Mouse (Mus musculus): Measurements from ENCODE around the gene Mlec. TPM values are rescaled to one million over a fixed set of nuclear protein-coding genes. Genes with fewer than 3 reads are reported as not detected.

Gene Mlec
- total and polyA plus RNA-seq, 2 experiments from 2014 or later: 20.6 to 80.9 TPM

GRCm38 (mm10) chr5:115160655-115161054, 2.7 kb upstream of the Mlec start:
- H3K36me3 ChIP-seq (ENCODE audit: insufficient read depth, low read length): no peaks in the 10 kb centered on the region
- H3K9me3 ChIP-seq (ENCODE audit: low read length): no peaks in the 10 kb centered on the region
- no peak for ATAC-seq
- peaks cover 11% of the 10 kb centered on the region; the same call in 1 of the 2 replicates for H3K4me1 ChIP-seq (ENCODE audit: insufficient read depth, low read length)
- 72% methylated on average over 6 of the region's 6 CpGs for WGBS
- H3K4me2 ChIP-seq (ENCODE audit: low read depth, low read length): no peak overlapping the region
- no peaks in the 10 kb centered on the region for H3K27me3 ChIP-seq (ENCODE audit: insufficient read depth, low read length)
- H3K27ac ChIP-seq: no peak overlapping the region
- no peak overlapping the region for H3K4me3 ChIP-seq (ENCODE audit: low read length)
- H3K9ac ChIP-seq (replicated peaks; ENCODE audit: low read length): no peak overlapping the region
- DNase-seq (ENCODE audit: low spot score): no peak
- no peak for TF ChIP-seq CTCF (IDR thresholded peaks at IDR 0.05; ENCODE audit: low read depth)

GRCm38 (mm10) chr5:115159165-115159564, 1.2 kb upstream of the Mlec start:
- no peak for TF ChIP-seq CTCF (IDR thresholded peaks at IDR 0.05; ENCODE audit: low read depth)
- H3K36me3 ChIP-seq (ENCODE audit: insufficient read depth, low read length): no peaks in the 10 kb centered on the region
- no peak for ATAC-seq
- no peaks in the 10 kb centered on the region for H3K9me3 ChIP-seq (ENCODE audit: low read length)
- H3K4me1 ChIP-seq (ENCODE audit: insufficient read depth, low read length): peaks cover 16% of the 10 kb centered on the region; the same call in 1 of the 2 replicates
- H3K27me3 ChIP-seq (ENCODE audit: insufficient read depth, low read length): no peaks in the 10 kb centered on the region
- H3K4me2 ChIP-seq (ENCODE audit: low read depth, low read length): peak overlapping the region; percentile 97
- DNase-seq (ENCODE audit: low spot score): no peak
- 27% methylated on average over 12 of the region's 12 CpGs for WGBS
- H3K9ac ChIP-seq (replicated peaks; ENCODE audit: low read length): peak overlapping the region; percentile 82
- peak overlapping the region; percentile 97 for H3K27ac ChIP-seq
- H3K4me3 ChIP-seq (ENCODE audit: low read length): peak overlapping the region; percentile 74

- Histone ChIP-seq H3K9ac (replicated peaks; ENCODE audit: low read length) (peak overlapping the region; percentile 82), H3K36me3 (ENCODE audit: insufficient read depth, low read length) (no peaks in the 10 kb centered on the region), H3K4me3 (ENCODE audit: low read length) (peak overlapping the region; percentile 74), H3K4me1 (ENCODE audit: insufficient read depth, low read length) (peaks cover 13% of the 10 kb centered on the region; the same call in 1 of the 2 replicates), H3K4me2 (ENCODE audit: low read depth, low read length) (peak overlapping the region; percentile 97), H3K27ac (peak overlapping the region; percentile 97), H3K27me3 (ENCODE audit: insufficient read depth, low read length) (no peaks in the 10 kb centered on the region), H3K9me3 (ENCODE audit: low read length) (no peaks in the 10 kb centered on the region)
- no peak for TF ChIP-seq CTCF (IDR thresholded peaks at IDR 0.05; ENCODE audit: low read depth)
- no peak for DNase-seq (ENCODE audit: low spot score)
- WGBS: 2% methylated on average over 26 of the region's 26 CpGs
- no peak for ATAC-seq
Observed at GRCm38 (mm10) chr5:115156933-115157589, 918 bp downstream of the Mlec start.

GRCm38 (mm10) chr5:115156401-115156800, 1.6 kb downstream of the Mlec start:
- H3K9ac ChIP-seq (replicated peaks; ENCODE audit: low read length): peak overlapping the region; percentile 82; the same call in 1 of the 2 replicates
- H3K4me2 ChIP-seq (ENCODE audit: low read depth, low read length): peak overlapping the region; percentile 97
- H3K9me3 ChIP-seq (ENCODE audit: low read length): no peaks in the 10 kb centered on the region
- ATAC-seq (no peak), DNase-seq (ENCODE audit: low spot score) (no peak)
- no peaks in the 10 kb centered on the region for H3K36me3 ChIP-seq (ENCODE audit: insufficient read depth, low read length)
- peaks cover 13% of the 10 kb centered on the region; the same call in 1 of the 2 replicates for H3K4me1 ChIP-seq (ENCODE audit: insufficient read depth, low read length)
- no peaks in the 10 kb centered on the region for H3K27me3 ChIP-seq (ENCODE audit: insufficient read depth, low read length)
- 56% methylated on average over 7 of the region's 7 CpGs for WGBS
- TF ChIP-seq CTCF (IDR thresholded peaks at IDR 0.05; ENCODE audit: low read depth): no peak
- no peak overlapping the region for H3K27ac ChIP-seq
- H3K4me3 ChIP-seq (ENCODE audit: low read length): no peak overlapping the region

GRCm38 (mm10) chr5:115155831-115156230, 2.1 kb downstream of the Mlec start:
- no peak overlapping the region for H3K4me3 ChIP-seq (ENCODE audit: low read length)
- DNase-seq (ENCODE audit: low spot score) (no peak), ATAC-seq (no peak)
- H3K4me1 ChIP-seq (ENCODE audit: insufficient read depth, low read length): peaks cover 13% of the 10 kb centered on the region; the same call in 1 of the 2 replicates
- no peak overlapping the region for H3K27ac ChIP-seq
- no peaks in the 10 kb centered on the region for H3K27me3 ChIP-seq (ENCODE audit: insufficient read depth, low read length)
- H3K36me3 ChIP-seq (ENCODE audit: insufficient read depth, low read length): peaks cover 1% of the 10 kb centered on the region
- WGBS: 42% methylated on average over 5 of the region's 5 CpGs
- H3K4me2 ChIP-seq (ENCODE audit: low read depth, low read length): peak overlapping the region; percentile 37
- peak overlapping the region; percentile 30; the same call in 1 of the 2 replicates for H3K9ac ChIP-seq (replicated peaks; ENCODE audit: low read length)
- H3K9me3 ChIP-seq (ENCODE audit: low read length): no peaks in the 10 kb centered on the region
- TF ChIP-seq CTCF (IDR thresholded peaks at IDR 0.05; ENCODE audit: low read depth): no peak

- H3K4me3 ChIP-seq (ENCODE audit: low read length): no peak overlapping the region
- ATAC-seq: no peak
Observed at GRCm38 (mm10) chr5:115155156-115155631, 2.8 kb downstream of the Mlec start.

More at GRCm38 (mm10) chr5:115155156-115155631, 2.8 kb downstream of the Mlec start:
- Histone ChIP-seq H3K27me3 (ENCODE audit: insufficient read depth, low read length) (no peaks in the 10 kb centered on the region), H3K36me3 (ENCODE audit: insufficient read depth, low read length) (peaks cover 8% of the 10 kb centered on the region), H3K4me1 (ENCODE audit: insufficient read depth, low read length) (peaks cover 13% of the 10 kb centered on the region; the same call in 1 of the 2 replicates), H3K9me3 (ENCODE audit: low read length) (no peaks in the 10 kb centered on the region), H3K4me2 (ENCODE audit: low read depth, low read length) (peak overlapping the region; percentile 37), H3K27ac (no peak overlapping the region), H3K9ac (replicated peaks; ENCODE audit: low read length) (peak overlapping the region; percentile 30; the same call in 1 of the 2 replicates)
- 61% methylated on average over 13 of the region's 13 CpGs for WGBS
- no peak for DNase-seq (ENCODE audit: low spot score)
- no peak for TF ChIP-seq CTCF (IDR thresholded peaks at IDR 0.05; ENCODE audit: low read depth)

All from hindbrain, postnatal 0 days (tissue).